Mouse (Mus musculus) heart, embryonic 12.5 days (tissue): ENCODE data around the gene Svop. TPM values are rescaled to one million over a fixed set of nuclear protein-coding genes. Genes with fewer than 3 reads are reported as not detected.
A peak's percentile ranks its signal among the peaks of the same experiment; 100 is the strongest.

ENCODE experiments used
- ATAC-seq: fragments of 200-750 bp; cut with Nextera tagmentation; 2 replicates; pipeline ENCODE4 v1.8.0; 2017; ENCODE audit warnings: moderate TSS enrichment, moderate library complexity; ENCODE audit not compliant: insufficient number of reproducible peaks, low FRiP score
- H3K27ac ChIP-seq: fragments of 300-500 bp; sonication (generic); 2 replicates; pipeline ENCODE4 v1.5.1; 2016; ENCODE audit warnings: mild to moderate bottlenecking, moderate library complexity; ENCODE audit not compliant: poor library complexity, severe bottlenecking
- H3K27me3 ChIP-seq: fragments of 300-500 bp; sonication (generic); replicated peaks from 2 replicates; pipeline ENCODE4 v1.6.1; 2016; ENCODE audit warnings: mild to moderate bottlenecking, moderate library complexity
- H3K36me3 ChIP-seq: fragments of 300-500 bp; sonication (generic); 2 replicates; pipeline ENCODE4 v1.6.1; 2016; ENCODE audit warnings: mild to moderate bottlenecking, moderate library complexity
- H3K4me1 ChIP-seq: fragments of 300-500 bp; sonication (generic); replicated peaks from 2 replicates; pipeline ENCODE4 v1.6.1; 2016; ENCODE audit warnings: mild to moderate bottlenecking
- H3K4me2 ChIP-seq: fragments of 300-500 bp; sonication (generic); 2 replicates; pipeline ENCODE4 v1.6.1; 2016; ENCODE audit warnings: mild to moderate bottlenecking, moderate library complexity
- H3K4me3 ChIP-seq: fragments of 300-500 bp; sonication (generic); 2 replicates; pipeline ENCODE4 v1.5.1; 2016; ENCODE audit warnings: mild to moderate bottlenecking
- H3K9ac ChIP-seq: fragments of 300-500 bp; sonication (generic); 2 replicates; pipeline ENCODE4 v1.6.1; 2016; ENCODE audit warnings: mild to moderate bottlenecking, moderate library complexity
- H3K9me3 ChIP-seq: fragments of 300-500 bp; sonication (generic); replicated peaks from 2 replicates; pipeline ENCODE4 v1.6.1; 2016; ENCODE audit warnings: mild to moderate bottlenecking, moderate library complexity
- WGBS: fragments of 180-500 bp; shearing (Covaris S2); methylation state at CpG from one replicate; pipeline ENCODE4 v1.1.7; 2016; 5-methylcytosine and 5-hydroxymethylcytosine counted together
- polyA plus RNA-seq: library from polyadenylated mRNA; unstranded; fragments of >200 nt; fragmentation: Nextera tagmentation; extraction: Ambion mirVana; gene quantifications from 2 replicates; pipeline ENCODE4 v1.2.1, GENCODE M21; 2016

Svop gene
- polyA plus RNA-seq, 1 experiment from 2014 or later: 0.15 TPM

DNA sequence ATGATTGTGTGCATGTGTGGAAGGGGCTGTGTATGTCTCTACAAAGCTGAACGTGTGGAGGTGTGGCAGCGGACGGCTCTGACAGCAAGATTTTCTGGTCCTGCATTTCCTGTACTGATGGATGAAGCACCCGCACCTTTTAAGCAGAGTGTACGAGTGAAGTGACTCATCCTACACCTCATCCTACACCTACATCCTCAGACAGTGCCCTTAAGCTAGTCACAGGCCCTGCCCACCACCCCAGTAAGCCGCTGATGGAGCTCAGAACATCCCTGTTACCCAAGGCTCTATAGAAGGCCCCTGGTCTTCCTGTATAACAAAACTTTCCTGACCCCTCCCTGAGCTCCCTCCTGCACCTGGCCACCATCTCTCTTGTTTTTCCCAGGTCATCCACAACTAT lies 67.0 kb downstream of the Svop start:
- H3K4me2 ChIP-seq: no peak overlapping the region
- ATAC-seq: no peak
- peaks cover 9% of the 10 kb centered on the region; the same call in 1 of the 2 replicates for H3K27me3 ChIP-seq
- H3K27ac ChIP-seq: no peak overlapping the region
- H3K36me3 ChIP-seq: no peaks in the 10 kb centered on the region
- H3K9ac ChIP-seq: no peak overlapping the region
- H3K4me3 ChIP-seq: no peak overlapping the region
- WGBS: 58% methylated on average over 6 of the region's 6 CpGs
- H3K4me1 ChIP-seq: peaks cover 8% of the 10 kb centered on the region; the same call in 1 of the 2 replicates
- no peaks in the 10 kb centered on the region; the same call in 1 of the 2 replicates for H3K9me3 ChIP-seq

DNA sequence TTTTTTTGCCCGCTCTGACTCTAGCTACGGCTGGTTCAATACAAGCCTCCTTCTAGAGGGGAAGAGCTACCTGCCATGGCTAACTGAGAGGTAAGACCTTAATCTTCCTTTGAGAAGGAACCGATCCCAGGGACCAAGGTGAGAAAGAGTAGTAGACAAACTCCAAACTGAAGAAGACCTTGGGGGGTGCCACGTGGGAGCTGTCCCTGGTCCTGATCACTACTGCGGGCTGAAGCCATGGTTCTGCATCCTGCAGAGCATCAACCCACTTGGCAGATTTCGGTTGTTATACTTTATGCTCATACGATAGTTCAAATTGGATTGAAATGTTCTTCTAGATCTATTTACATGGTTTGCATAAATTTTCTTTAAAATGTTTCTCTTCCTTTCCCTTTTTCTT lies 76.2 kb downstream of the Svop start:
- ATAC-seq: no peak
- H3K27me3 ChIP-seq: no peaks in the 10 kb centered on the region; the same call in 1 of the 2 replicates
- no peaks in the 10 kb centered on the region for H3K36me3 ChIP-seq
- no peak overlapping the region for H3K9ac ChIP-seq
- 55% methylated on average over 7 of the region's 7 CpGs for WGBS
- H3K27ac ChIP-seq: no peak overlapping the region
- no peak overlapping the region for H3K4me2 ChIP-seq
- no peaks in the 10 kb centered on the region for H3K9me3 ChIP-seq
- no peaks in the 10 kb centered on the region for H3K4me1 ChIP-seq
- no peak overlapping the region for H3K4me3 ChIP-seq

DNA sequence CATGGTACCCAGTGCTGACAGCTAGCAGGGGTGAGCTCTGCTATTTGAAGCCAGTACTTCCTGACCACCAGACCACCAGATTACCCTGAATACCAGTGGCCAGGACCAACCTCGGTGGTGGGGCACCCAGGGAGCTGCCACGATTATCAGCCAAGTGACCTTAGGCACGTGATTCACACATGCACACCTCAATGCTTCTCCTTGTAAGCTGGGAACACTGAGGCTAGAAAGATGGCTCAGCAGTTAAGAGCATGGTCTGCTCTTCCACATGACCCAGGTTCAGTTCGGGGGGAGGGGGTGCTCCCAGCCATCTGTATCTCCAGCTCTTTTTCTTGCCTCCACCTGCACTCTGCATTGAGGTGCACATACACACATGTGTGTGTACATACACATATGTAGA lies 82.3 kb downstream of the Svop start:
- H3K4me1 ChIP-seq: no peaks in the 10 kb centered on the region
- H3K4me3 ChIP-seq: no peak overlapping the region
- H3K4me2 ChIP-seq: no peak overlapping the region
- WGBS: 41% methylated on average over 4 of the region's 4 CpGs
- no peak overlapping the region for H3K9ac ChIP-seq
- no peaks in the 10 kb centered on the region for H3K9me3 ChIP-seq
- no peak overlapping the region for H3K27ac ChIP-seq
- 0 out of 2 replicates have a peak, but pooled peaks cover 2% of the 10 kb centered on the region for H3K27me3 ChIP-seq
- H3K36me3 ChIP-seq: no peaks in the 10 kb centered on the region
- no peak for ATAC-seq

DNA sequence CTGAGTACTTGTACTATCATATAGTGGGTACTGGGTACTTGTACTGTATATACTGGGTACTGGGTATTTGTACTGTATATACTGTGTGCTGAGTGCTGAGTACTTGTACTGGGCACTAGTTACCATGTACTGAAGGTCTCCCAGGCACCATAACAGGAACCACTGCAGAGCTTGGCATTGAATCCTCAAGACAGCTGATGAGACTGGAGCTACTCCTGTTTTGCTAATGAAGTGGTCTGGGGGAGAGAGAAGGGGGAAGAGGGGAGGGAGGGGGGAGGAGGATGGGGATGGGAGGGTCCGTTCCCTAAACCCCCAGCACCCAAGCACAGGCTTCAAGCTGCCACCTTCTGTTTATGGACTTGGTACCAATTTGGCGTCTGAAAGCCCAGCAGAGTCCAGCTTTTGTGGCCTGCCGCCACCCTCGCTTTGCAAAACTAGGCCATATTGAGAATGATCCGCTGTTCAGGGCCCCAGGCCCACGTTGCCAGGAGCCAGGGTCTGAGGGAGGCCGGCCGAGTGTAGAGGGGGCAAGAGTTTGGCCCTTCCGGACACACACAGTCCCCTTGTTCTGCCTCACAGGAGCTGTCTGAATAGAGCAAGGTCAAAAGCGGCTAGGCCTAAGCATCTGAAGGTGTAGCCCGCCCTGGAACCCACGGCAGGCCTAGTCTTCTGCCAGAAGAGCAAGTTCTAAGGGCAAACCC lies 83.5 kb downstream of the Svop start:
- 78% methylated on average over 12 of the region's 12 CpGs for WGBS
- H3K9me3 ChIP-seq: no peaks in the 10 kb centered on the region
- H3K36me3 ChIP-seq: no peaks in the 10 kb centered on the region
- H3K4me2 ChIP-seq: no peak overlapping the region
- no peak overlapping the region for H3K27ac ChIP-seq
- H3K4me1 ChIP-seq: no peaks in the 10 kb centered on the region
- no peak overlapping the region for H3K9ac ChIP-seq
- no peak for ATAC-seq
- no peak overlapping the region for H3K4me3 ChIP-seq
- 0 out of 2 replicates have a peak, but pooled peaks cover 6% of the 10 kb centered on the region for H3K27me3 ChIP-seq

DNA sequence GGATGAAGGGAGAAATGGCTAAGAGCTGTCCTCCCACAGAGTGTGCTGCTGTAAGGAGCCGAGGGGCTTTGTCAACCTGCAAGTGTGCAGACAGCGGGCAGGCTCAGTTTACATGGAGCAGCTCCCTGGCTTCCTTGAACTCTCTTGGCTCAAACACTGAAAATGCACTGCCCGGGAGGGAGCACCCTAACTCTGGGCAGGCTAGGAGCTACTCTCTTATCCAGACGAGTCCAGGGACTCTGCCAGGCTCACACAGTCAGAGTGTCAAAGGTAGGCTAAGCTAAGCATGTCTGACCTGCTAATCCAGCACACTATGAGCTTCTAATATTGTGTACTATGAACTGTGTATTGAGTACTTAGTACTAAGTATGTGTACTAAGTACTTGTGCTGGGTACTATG lies 84.4 kb downstream of the Svop start:
- 0 out of 2 replicates have a peak, but pooled peaks cover 6% of the 10 kb centered on the region for H3K27me3 ChIP-seq
- WGBS: 70% methylated on average over 4 of the region's 4 CpGs

DNA sequence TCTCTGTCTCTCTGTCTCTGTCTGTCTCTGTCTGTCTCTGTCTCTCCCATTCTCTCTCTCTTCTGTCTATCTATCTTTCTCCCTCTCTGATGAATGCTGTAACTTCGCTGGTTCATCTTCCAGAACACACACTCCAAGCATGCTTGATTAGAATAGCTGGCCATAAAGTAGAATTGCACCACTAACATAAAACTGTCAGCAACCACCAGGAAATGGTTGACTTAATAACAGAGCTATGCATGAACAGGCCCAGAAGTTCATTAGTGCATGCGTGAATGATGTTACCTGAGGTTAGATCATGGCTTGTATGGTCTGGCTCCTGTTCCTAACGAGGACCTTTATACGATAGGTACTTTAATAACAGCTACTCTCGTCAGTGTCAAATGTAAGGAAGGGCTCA lies 86.3 kb downstream of the Svop start:
- no peaks in the 10 kb centered on the region for H3K9me3 ChIP-seq
- H3K9ac ChIP-seq: no peak overlapping the region
- no peak overlapping the region for H3K27ac ChIP-seq
- no peak overlapping the region for H3K4me3 ChIP-seq
- H3K27me3 ChIP-seq: 0 out of 2 replicates have a peak, but pooled peaks cover 6% of the 10 kb centered on the region
- no peaks in the 10 kb centered on the region for H3K4me1 ChIP-seq
- no peak overlapping the region for H3K4me2 ChIP-seq
- no peak for ATAC-seq
- no peaks in the 10 kb centered on the region for H3K36me3 ChIP-seq
- WGBS: 81% methylated on average over 5 of the region's 5 CpGs

More for the DNA sequence above, 84.4 kb downstream of the Svop start:
- Histone ChIP-seq H3K36me3 (no peaks in the 10 kb centered on the region), H3K9ac (no peak overlapping the region), H3K4me2 (no peak overlapping the region), H3K9me3 (no peaks in the 10 kb centered on the region), H3K4me3 (no peak overlapping the region), H3K27ac (no peak overlapping the region), H3K4me1 (no peaks in the 10 kb centered on the region)
- ATAC-seq: no peak

DNA sequence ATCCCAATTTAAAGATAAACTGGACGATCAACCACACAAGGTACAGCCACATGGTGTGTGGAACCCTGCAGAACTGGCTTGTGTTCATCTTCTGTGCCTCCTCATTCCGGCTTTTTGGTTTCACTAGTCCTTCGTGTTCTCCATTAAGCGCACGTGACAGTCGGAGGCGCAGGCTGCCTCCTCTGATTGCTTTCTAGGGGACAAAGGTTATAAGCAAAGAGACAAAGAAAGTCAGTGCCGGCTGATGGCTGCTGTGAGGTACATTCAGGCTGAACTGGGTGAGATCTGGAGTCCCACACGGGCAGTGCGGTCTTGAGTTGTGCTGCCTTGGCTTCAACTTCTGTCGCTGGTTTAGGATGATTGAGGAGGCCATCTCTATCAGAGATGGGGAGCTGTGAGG lies 86.8 kb downstream of the Svop start:
- 0 out of 2 replicates have a peak, but pooled peaks cover 6% of the 10 kb centered on the region for H3K27me3 ChIP-seq
- no peak overlapping the region for H3K4me3 ChIP-seq
- H3K36me3 ChIP-seq: no peaks in the 10 kb centered on the region
- no peaks in the 10 kb centered on the region for H3K9me3 ChIP-seq
- H3K4me2 ChIP-seq: no peak overlapping the region
- 79% methylated on average over 11 of the region's 11 CpGs for WGBS
- no peak overlapping the region for H3K27ac ChIP-seq
- no peaks in the 10 kb centered on the region for H3K4me1 ChIP-seq
- no peak overlapping the region for H3K9ac ChIP-seq
- no peak for ATAC-seq

DNA sequence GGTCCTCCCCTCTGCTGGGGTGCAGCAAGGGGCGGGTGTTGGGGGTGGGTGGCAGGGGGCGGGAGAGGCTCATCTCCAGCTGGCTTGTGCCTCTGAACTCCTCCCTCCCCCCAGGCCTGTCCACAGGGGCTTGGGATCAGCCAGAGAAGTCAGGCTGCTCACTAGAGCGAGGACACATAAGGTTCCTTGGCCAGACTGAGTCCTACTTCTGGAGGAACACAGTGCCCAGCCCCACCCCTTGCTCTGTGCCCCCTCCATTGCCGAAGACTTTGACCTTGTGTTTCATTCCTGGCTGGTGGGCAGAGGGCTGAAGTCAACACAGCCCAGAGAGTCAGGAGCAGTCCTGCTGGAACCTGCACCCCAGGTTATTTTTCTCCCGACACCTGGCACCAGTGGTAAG lies 87.8 kb downstream of the Svop start, which contains the start of gene Dao:
Dao (plus strand) TSS at position 162 of the 400 bp plus-strand sequence.
- no peaks in the 10 kb centered on the region for H3K4me1 ChIP-seq
- no peak within 1 kb of the TSS for H3K4me3 ChIP-seq
- whole genome bisulfite sequencing: 56% methylated on average over 5 of the region's 5 CpGs
- no peaks in the 10 kb centered on the region for H3K36me3 ChIP-seq
- no peak within 1 kb of the TSS for H3K9ac ChIP-seq
- H3K4me2 ChIP-seq: no peak within 1 kb of the TSS
- 0 out of 2 replicates have a peak, but pooled peaks cover 6% of the 10 kb centered on the region for H3K27me3 ChIP-seq
- H3K9me3 ChIP-seq: no peaks in the 10 kb centered on the region
- H3K27ac ChIP-seq: no peak within 1 kb of the TSS
- no peak for ATAC-seq

DNA sequence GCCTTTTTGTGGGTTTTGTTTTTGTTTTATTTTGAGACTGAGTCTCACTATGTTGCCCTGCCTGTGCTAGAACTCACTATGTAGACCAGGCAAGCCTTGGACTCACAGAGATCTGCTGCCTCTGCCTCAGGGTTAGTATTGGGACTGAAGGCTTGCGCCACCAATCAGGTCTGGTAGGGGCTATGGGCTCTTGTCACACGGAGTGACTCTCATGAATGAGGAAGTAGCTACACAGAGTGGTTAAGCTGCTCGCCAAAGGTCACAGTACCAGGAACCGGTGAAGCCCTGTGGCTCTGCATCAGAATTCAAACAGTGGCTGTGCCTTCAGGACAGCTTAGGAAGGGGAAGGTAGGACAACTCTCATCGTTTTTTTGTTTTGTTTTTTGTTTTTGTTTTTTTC lies 92.0 kb downstream of the Svop start:
- ATAC-seq: no peak
- H3K36me3 ChIP-seq: no peaks in the 10 kb centered on the region
- peaks cover 11% of the 10 kb centered on the region for H3K4me1 ChIP-seq
- 0 out of 2 replicates have a peak, but pooled peaks cover 6% of the 10 kb centered on the region for H3K27me3 ChIP-seq
- no peak overlapping the region for H3K4me2 ChIP-seq
- no peak overlapping the region for H3K27ac ChIP-seq
- no peak overlapping the region for H3K4me3 ChIP-seq
- WGBS: 48% methylated on average over 5 of the region's 5 CpGs
- no peaks in the 10 kb centered on the region for H3K9me3 ChIP-seq
- no peak overlapping the region for H3K9ac ChIP-seq

DNA sequence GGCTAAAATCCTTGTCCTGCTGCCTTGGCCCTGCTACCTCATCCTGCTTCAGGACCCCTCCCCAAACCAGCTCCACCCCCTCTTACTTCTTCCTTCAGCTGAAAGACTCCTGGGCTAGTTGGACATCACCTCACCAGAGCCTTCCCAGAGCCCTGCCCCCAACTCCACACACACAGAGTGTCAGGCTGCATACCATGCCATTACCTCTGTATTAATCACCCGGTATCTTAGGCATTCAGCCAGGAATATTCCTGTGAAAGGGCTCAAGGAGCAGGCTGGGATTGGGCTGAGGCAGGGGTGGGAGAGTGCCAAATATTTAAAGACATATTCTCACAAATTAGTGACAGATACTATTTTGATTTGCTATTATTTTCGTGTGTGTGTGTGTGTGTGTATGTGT lies 94.9 kb downstream of the Svop start:
- Histone ChIP-seq H3K27me3 (no peaks in the 10 kb centered on the region), H3K4me1 (peaks cover 31% of the 10 kb centered on the region), H3K27ac (no peak overlapping the region), H3K9ac (no peak overlapping the region), H3K4me3 (no peak overlapping the region), H3K36me3 (no peaks in the 10 kb centered on the region), H3K4me2 (no peak overlapping the region), H3K9me3 (no peaks in the 10 kb centered on the region)
- ATAC-seq: no peak
- WGBS: 36% methylated on average over 2 of the region's 2 CpGs

DNA sequence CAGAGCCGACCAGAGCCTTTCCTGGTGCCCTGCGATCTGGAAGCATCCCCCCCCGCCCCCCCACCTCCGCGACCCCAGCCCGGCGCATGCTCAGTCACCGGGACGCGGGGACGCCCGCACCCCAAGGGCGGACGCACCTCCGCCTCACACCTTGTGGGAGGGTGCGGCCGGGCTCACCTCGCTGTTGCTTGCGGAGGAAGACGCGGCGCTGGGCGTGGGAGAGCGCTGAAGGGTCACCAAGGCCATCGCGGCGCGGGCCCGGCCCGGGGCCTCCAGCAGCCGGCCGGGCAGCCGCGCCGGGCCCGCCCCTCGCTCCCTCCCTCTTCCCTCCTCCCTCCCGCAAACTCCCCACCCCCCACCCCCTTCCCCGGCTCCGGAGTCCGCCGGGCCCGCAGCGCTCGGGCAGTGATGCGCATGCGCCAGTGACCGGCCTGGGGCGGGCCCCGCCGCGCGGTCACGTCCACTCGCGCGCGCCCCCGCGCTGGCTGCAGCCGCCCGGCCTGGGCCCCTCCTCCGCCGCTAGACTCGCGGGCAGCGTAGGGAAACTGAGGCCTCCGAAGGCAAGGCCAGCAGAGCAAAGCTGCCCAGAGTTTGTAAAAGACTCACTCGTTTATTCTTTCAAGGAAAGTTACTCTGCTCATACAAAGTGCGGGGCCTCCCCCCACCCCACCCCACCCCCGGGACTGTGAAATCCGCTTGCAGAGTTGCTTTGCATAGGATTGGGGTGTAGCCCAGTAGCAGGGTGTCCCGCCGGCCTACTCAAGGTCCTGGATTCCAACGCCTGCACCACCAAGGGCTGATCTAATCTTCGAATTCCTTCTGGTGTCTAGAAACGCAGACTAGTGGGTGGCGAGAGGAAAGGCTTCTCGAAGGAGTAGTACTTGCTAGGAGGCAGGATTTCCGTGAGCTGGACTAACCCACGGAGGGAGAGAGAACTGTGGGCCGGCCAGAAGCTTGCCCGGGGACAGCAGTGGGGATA lies 97.6 kb downstream of the Svop start, which contains the start of gene Ssh1:
Ssh1 (minus strand) TSS at position 408 of the 979 bp plus-strand sequence.
- peaks cover 7% of the 10 kb centered on the region for H3K36me3 ChIP-seq
- peak within 1 kb of the TSS; percentile 89 for H3K4me2 ChIP-seq
- H3K27me3 ChIP-seq: no peaks in the 10 kb centered on the region
- peak within 1 kb of the TSS; percentile 93 for H3K27ac ChIP-seq
- peak within 1 kb of the TSS; percentile 89 for H3K4me3 ChIP-seq
- peaks cover 55% of the 10 kb centered on the region for H3K4me1 ChIP-seq
- no peaks in the 10 kb centered on the region for H3K9me3 ChIP-seq
- ATAC-seq: peak; percentile 89
- WGBS: under 1% methylated on average over 44 of the region's 83 CpGs
- peak within 1 kb of the TSS; percentile 92 for H3K9ac ChIP-seq
